Mouse (Mus musculus) heart, postnatal 10 days (tissue): ENCODE measurements at regions not wholly inside any gene's neighbourhood (a gene's known extent, or its start where the extent isn't known, plus 50 kb on each side); places are given as distances from the start of the nearest gene placed in this dataset.

Source experiments
- DNase-seq, 2 experiments: peaks; one replicate each; pipeline ENCODE4 v3.0.0; 2021
- intact Hi-C: fragments of 180-260 bp; cut with DNase I; formaldehyde crosslinking; loops from one replicate; pipeline ENCODE4 v1.15.1; 2025

DNA sequence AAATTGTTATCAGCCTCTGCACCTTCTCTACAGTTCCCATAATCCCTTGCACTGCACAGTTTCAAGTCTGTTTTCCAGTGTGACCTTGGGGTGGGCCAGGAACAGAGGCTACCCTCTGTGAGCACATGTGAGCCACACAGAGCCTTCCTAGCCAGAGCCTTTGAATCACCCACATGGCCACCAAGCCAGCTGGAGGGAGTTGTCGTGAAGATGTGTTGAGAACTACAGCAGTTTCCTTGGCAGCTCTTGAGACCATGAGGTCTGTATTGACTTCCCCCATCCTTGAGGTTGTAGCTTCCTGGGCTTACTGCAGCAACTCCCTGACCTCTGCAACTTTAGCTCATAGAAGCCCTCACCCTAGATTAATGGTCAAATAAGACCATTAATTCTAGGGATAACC is 318.1 kb downstream of the Wdr11 start:
- DNase-seq: no peak
- intact Hi-C loops: no loop called here

DNA sequence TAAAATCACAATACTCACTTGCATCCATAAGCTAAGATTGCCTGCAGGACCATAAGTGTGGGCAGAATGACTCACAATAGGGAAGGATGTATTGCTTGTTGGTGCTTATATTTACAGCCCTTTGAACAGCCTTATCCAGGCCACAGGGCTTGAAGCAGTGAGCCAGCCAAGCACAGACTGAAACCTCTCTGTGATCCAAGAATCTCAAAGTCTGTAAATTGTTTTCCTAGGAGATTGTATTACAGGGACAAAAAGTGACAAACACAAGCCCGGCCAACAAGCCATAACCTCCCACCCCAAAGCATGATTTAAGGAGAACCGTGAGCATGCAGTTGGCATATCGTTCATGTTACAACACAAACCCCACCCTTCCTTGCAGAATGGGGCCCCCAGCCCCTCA is 319.2 kb downstream of the Wdr11 start:
- DNase-seq: no peak
- intact Hi-C loops: no loop called here

DNA sequence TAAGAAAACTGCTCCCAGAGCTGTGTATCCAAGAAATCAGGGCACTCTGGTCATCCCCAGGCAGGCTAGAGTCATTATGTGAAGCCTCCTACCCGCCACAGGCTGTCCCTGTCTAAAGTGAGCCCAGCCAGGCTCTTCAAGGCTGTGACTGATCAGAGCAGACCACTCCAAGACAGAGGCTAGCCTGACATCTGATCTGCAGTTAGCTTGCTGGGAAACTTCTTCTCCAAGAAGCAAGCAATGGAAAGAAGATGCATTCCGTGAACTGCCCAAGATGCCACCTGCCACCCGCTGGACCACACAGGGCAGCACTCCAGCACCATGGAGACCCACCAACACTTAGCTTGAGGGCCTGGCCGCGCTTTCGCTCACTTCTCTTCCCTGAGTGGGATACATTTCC is 323.2 kb downstream of the Wdr11 start:
- DNase-seq: no peak
- intact Hi-C loops: no loop called here

DNA sequence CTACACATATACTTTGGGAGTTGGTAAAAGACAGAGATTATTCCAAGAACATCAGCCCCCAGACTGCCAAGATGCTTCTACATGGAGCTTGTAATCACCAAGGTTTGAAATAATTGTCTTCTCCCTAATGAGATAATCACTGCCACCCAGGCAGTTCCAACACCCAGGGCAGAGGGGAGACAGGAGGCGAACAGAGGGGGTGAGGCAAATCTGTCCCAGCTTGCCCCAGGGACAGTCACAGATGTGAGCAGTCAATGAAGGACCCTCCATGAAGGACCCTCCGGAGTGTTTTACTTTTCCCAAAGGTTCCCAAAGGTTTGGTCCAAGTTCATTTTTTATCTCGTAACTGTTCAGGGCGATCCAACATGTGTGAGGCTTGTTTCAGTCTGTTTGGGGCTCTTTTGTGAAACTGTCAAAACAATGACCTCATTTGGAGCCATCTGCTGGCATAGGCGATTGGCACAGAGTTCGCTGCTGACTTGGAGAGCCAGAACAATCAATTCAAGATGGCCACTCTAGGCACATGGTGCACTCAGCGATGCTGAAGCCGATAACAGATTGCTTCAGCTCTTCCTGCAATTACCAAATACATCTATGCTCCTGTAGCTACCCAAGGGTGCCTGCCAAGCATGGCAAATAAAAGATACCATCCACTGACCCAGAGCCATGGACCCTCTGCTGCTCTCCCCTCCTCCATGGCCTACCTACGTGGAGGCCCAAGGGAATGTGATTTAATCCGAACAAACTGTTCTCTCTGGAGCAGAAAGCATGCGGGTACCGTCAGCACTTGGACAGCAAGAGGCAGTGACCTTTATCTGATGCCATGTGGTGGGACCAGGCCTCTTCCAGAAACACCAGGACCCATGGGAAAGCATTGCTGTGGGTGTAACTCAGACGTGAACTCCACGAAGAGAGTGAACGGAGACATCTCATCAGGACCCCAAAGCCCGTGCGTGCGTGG is 326.9 kb downstream of the Wdr11 start:
- DNase-seq: no peak
- intact Hi-C loops: no loop called here

DNA sequence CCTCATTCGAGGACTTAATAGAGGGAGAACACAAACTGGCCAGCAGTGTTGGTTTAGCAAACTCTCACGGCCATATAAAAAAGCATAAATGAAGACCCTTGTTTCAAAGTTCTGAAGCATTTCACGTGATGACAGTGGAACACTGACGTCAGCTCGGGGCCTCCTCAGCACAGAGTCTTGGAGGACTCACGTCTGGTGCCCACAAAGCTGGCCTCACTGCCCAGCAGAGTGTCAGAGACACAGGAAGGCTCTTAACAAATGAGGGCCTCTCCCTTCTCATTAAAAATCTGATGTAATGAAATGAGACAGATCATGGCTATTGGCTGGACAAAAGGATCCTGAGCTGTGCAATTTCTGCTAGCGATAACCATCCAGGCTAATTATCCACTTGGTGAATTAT is 330.6 kb downstream of the Wdr11 start:
- DNase-seq: no peak
- intact Hi-C loops: no loop called here

DNA sequence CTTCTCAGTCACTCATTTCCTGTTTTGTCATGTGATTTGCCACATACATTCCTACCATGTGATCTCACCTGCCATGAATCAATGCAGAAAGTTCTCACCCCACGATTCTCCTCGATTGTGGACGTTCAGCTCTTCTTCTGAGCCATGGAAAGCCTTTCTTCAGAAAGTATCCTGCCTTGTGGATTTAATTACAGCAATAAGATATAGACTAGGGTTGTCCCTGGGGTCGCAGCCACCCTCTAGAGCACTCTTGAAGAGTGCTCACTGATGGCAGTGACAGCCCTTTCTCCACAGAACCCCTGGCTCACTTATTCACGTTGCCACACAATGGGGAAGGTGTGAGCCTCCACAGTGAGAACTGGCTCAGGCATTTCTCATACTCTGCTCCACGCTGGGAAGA is 345.1 kb downstream of the Wdr11 start:
- intact Hi-C loops: no loop called here
- DNase-seq: no peak

DNA sequence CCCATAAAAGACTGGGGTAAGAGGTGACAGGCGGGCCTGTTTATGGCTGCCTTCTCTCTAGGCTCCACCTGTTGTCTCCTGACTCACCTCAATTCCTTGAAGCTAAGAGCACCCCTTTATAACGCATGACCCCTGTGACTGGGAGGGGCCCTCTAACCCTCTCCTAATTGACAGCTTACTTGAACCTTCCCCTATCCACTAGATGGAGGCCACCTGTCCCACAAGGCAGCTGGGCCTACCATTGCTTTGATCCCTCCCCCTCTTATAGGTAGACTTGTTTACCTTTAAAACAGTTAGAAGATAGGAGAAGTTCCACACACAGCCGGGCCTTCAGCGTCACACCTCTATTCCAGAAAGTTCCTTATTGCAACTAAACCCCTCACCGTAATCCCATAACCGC is 346.1 kb downstream of the Wdr11 start:
- DNase-seq: no peak
- intact Hi-C loops: no loop called here

DNA sequence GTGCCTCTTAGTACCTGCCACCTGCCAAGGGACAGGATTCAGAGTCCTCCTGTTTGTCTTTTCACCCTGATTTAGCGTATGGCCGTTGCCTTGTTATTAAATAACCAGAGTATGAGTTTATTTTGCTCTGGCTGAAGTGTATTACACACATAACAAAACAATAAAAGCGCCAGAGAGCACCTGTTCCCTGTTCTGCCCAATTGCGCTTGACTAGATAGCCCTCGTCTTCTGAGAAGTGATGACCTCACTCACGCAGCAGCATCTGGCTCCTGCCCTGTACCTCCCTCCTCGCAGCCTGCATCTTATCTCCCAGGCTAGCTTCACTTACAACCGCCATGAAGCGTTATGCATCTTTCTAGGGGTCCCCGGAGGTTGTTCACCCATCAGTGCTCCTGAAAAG is 346.5 kb downstream of the Wdr11 start:
- DNase-seq: no peak
- intact Hi-C loops: no loop called here

DNA sequence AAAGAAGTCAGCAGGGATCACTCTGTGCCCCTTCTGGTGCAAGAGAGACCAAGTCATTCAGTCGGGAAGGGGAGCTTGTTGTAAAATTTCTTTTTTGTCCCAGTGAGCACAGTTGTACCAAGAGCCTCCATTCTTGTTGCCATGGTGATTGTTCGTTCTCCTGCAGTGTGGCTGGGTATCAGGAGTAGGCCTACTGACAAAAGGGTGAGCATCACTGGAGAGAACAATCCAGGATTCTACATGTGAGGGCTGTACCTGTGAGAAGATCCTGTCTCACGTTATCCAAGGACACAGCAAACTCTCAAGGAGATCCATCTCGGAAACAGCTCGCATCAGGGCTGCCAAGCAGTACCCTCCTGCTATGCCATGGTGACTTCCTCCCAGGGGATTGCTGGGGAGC is 347.6 kb downstream of the Wdr11 start:
- DNase-seq: no peak
- intact Hi-C loops: no loop called here

DNA sequence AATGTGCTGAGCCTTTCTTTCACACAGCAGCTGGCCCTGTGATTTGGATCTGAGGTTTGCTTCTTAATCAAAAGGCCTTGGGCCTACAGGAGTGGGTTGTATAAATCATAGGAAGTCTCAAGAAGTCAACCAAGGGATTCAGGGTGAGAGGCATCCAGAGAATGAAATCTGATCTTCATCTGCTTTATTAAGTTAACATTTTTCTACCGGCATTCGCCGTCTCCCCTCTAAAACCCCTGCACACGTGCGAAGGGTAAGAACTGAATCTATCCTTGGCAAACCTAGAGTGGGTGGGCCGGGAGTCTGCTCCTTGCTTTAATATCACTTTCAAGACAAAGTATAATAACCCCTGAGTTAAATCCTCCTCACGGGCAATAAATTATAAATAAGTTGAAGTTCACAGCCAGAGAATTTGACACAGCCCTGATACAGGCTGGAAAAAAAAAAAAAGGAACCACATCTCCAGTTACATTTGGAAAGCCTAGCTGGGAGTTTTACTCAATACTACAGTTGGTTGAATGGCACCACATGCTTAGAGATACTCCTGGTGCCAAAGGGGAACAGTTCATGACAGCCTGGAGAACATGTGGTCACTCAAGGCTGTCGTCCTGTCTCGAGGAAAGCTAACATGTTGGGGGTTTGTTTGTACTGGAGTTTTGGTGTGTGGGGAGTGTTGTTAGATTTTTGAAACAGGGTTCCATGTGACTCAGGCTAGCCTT is 349.8 kb downstream of the Wdr11 start:
- intact Hi-C loops: no loop called here
- DNase-seq: no peak

DNA sequence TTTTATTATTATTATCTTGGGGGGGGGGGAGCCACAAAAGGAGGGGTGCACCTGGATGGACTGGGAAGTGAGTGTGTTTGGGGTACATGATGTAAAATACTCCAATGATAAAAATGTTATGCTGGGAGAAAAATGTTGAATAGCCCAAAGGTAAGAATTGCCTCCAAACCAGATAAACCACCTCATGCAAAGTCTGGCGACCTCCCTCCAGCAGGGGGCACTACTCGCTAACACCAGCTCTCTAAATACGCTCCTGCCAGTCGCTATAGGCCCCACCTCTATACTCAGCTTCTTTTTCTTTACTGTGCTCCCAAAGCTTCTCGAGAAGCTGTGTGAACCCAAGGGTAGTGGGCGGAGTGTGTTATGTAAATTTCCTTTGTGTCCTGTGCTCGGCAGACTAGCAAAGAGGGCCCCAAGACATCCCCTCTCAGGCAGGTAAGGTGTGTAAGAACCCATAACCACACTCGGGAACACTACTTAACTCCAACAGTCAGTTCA is 357.0 kb downstream of the Wdr11 start:
- intact Hi-C loops: no loop called here
- DNase-seq: peak in 1 of 2 experiments; percentile 7

DNA sequence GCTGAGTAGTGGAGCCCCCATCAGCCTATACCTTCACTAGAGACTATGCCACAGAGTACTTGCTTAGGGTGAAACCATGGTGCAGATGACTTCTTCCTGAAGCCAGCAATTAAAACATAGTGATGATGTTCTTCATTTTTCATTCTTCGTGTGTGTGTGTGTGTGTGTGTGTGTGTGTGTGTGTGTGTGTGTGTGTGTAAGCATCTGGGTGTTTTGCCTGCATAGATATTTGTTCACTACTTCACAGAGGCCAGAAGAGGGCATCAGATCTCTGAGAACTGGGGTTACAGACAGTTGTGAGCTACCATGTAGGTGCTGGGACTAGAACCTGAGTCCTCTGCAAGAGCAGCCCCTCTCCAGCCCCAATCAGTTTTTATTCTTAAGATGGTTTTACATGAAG is 358.8 kb downstream of the Wdr11 start:
- DNase-seq: no peak
- intact Hi-C loops: no loop called here

DNA sequence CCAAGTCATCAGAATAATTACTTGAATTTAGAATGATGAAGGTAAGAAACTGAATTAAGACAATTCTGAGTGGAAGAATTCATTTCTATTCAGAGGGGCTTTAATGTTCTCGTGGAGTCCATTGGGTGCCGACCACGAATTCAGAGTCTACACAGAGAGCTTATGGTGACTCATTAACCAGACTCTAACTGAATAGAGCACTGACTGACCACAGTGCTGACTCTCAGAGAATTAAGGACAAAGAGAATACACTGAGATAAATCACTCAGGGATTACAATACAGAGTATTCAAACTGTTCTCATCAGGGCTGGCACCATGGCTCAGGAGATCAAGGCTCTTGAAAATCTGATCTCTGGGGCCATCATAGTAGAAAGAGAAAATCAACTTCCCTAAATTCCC is 366.7 kb downstream of the Wdr11 start:
- DNase-seq: no peak
- intact Hi-C loops: no loop called here

DNA sequence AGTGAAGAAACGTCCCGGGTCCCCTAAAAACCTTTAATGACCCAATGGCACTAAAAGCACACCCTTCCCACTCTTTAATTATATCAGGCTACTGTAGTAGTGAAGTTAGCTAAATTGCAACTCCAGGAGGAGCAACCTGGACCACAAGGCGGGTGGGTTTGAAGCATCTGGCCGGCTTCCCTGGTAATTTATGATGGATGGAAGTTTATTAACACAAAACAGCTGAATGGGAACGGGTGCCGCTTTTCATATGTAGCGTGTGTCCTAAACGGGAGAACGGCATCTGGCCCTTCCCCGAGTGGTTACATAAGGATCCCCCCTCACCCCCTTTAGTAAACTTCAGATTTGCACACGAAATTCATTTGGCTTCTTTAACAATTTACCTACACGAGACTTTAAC is 370.9 kb downstream of the Wdr11 start:
- no peak for DNase-seq
- intact Hi-C loops: no loop called here

DNA sequence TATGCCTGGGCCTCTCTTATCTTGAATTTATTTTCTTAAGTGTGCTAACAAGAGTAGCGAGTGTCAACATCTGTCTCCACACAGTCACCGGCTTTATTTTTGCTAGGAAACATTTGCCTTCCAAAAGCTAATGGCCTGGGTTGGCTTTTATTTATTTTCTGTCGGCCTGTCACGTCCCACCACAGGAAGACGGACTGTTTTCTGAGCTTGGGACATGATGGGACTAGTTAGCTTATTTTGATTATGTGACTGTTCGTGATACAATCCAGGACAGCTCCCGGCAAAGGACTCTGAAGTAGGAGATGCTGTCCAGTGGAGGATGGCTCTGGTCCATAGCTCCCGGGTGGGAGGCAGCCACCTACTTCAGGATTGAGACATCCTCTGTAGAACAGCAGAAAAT is 372.5 kb downstream of the Wdr11 start:
- intact Hi-C loops: no loop called here
- no peak for DNase-seq

DNA sequence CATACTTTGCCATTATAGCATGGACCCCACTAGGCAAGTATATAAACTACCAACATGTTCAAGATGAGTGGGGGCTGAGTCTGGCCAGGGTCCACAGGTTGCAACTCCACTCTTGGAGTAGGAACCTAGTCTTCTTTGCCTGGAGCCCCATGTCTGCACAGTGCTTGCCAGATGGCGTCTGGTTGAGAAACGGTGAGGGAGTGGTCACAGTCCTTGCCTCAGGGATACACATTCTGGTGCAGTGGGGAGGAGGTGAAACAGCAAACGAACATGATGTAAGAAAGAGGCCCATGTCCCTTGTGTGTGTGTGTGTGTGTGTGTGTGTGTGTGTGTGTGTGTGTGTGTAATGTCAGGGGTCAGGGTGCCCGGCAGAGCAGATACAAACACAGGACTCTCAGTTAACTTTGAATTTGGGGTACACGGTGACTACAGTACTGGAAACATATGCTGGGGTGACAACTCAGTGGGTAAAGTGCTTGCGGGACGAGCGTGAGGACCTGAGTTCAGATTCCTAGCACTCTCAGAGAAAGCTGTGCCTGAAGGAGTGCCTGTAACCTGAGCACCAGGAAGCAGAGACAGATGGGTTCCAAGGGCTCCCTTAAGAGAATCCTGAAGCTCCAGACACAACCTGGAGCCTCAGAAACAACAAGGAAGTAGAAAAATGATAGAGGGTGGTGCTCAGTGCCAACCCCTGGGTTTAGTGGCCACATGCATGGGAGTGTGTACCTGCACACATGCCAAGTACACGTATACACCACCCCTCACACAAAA is 373.8 kb downstream of the Wdr11 start:
- DNase-seq: no peak
- intact Hi-C loops: no loop called here

DNA sequence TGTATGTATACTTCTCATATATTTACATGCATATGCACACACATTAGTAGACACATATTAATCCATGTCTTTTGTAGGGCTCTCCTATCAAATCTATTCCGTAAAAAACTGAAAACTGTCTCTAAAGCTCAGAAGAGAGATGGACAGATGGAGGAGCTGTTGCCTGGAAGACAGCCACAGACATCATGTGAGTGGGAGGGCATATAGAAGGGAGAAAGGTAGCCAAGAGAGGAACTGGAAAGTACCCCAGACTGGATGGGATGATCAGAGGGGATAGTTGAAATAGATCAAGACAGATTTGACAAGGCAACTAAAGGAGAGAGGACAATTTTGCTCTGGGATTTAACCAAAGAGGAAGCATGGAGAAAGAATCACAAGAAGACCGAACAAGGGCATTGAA is 375.1 kb downstream of the Wdr11 start:
- intact Hi-C loops: no loop called here
- DNase-seq: no peak

DNA sequence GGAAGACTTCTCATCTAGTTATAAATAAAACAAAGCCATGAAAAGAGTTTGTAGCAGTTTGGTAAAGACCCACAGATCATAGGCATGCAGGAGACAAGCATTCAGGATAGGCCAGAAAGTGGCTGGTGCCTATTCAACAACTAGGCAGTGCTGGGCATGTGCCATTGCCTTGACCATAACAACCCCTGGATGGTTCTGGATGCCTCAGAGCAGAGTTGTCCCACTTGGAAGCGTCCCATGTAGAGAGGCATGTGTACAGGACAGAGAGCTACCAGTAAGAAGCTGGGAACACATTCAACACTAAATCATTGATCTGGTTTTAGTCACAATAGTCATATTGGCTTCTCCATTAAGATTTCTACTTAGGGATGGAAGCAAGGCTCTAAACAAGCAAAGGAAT is 378.5 kb downstream of the Wdr11 start:
- DNase-seq: no peak
- intact Hi-C loops: no loop called here

DNA sequence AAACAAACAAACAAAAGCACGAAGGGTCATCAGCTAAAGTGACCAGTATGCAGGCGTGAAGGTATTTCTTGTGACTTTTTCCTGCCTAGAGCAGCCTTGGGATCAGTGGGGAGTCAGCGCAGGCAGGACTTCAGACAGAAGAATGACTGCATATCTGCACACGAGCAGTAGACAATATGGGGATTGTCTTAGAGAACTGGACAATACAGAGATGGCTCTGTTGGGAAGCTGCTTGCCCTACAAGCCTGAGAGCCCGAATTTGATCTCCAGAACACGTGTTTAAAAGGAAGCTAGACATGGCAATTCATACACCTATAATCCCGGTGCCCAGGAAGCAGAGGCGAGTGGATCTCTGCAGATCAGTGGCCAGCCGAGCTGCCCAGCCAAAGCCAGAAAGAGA is 382.5 kb downstream of the Wdr11 start:
- DNase-seq: no peak
- intact Hi-C loops: no loop called here

DNA sequence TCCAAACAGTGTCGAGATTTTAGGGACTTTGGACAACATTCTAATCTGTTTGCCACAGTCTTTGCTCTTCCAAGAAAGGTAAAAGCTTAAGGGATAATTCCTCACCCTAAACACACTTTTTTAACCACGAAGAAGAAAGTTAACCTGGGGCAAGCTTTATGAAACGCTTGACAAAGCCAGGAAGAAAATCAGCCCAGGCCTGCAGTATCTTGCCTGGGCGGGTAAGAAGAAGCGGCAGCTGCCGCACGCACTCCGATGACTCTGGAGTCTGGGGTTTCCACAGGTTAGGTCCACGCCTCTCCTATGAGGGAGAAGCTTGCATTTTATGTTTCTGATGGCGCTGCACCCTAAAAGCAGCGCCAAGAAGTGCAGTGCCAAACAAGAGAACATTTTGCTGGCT is 383.2 kb downstream of the Wdr11 start:
- no peak for DNase-seq

DNA sequence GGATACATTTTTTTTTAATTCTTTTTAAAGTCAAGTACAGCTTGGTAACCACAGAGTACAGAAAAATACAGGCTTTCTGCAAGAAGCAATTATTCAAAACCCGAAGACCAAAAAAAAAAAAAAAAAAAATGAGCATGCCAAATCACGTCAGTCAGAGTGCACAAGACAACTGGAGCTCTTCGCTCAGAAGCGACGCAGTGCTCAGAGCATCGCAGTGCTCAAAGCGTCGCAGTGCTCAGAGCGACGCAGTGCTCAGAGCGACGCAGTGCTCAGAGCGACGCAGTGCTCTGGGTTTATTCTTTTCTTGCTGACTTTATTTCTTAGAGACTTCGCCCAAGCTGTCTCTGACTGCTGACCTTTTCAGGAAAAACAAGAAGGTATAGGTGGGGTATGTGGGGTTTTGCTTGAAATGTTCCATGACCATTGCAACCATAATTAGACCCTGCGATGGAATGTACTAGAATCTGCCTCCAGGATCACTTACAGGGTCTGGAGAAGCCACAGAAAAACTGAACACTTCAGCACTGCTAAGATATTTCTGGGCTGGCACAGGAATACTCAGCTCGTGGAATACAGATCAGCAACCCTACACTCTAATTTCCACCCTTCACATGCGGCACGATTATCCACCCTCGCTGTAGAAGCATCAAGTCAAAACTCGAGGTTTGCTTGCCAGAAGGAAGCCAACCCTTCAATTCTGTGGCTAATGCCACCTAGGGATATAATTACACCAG is 384.3 kb downstream of the Wdr11 start:
- intact Hi-C loops: no loop called here
- no peak for DNase-seq

More for the DNA sequence above, 383.2 kb downstream of the Wdr11 start:
- intact Hi-C loops: no loop called here
